In genomic region chr8:110718969-110719670, GRCm38 (mm10) we compare ENCODE assay signal across 8 mouse cellular contexts. TPM values are rescaled to one million over a fixed set of nuclear protein-coding genes. Genes with fewer than 3 reads are reported as not detected.
DNase-seq lines count a peak whose midpoint lies in the region; ATAC-seq lines count a peak whose summit lies in the region.

No protein-coding gene starts in this region.

- H3K36me3 ChIP-seq in heart, embryonic 12.5 days: no peaks in the 10 kb centered on the region
- H3K36me3 ChIP-seq in kidney, embryonic 14.5 days (ENCODE audit: control insufficient read depth, insufficient read depth, low read length): 0 out of 2 replicates have a peak, but pooled peaks cover 4% of the 10 kb centered on the region

- no peak overlapping the region for H3K4me2 ChIP-seq in heart, embryonic 12.5 days
- H3K4me2 ChIP-seq in kidney, embryonic 14.5 days (replicated peaks; ENCODE audit: low read depth, low read length): no peak overlapping the region

- ATAC-seq in heart, embryonic 12.5 days (ENCODE audit: insufficient number of reproducible peaks, low FRiP score): no peak
- ATAC-seq in kidney, embryonic 14.5 days (ENCODE audit: low FRiP score, low TSS enrichment): no peak

- H3K9me3 ChIP-seq in heart, embryonic 12.5 days (replicated peaks): no peaks in the 10 kb centered on the region
- H3K9me3 ChIP-seq in kidney, embryonic 14.5 days (ENCODE audit: control insufficient read depth, low read length): no peaks in the 10 kb centered on the region

- 46% methylated on average over 12 of the region's 12 CpGs for WGBS in heart, embryonic 12.5 days
- 24% methylated on average over 12 of the region's 12 CpGs for WGBS in kidney, embryonic 14.5 days

- DNase-seq in adrenal gland, adult (ENCODE audit: inconsistent age in 2 of 2, low spot score in 1 of 2): peak; percentile 47 to 67
- DNase-seq in adrenal gland, postnatal 4 days (ENCODE audit: low spot score in 2 of 2): no peak
- peak; percentile 52 for DNase-seq in right cerebral cortex, postnatal 14 days
- no peak for DNase-seq in right cerebral cortex, postnatal 36 days (ENCODE audit: low spot score in 2 of 2)
- peak; percentile 84 to 95 for DNase-seq in lung, postnatal 4 days
- DNase-seq in natural killer cell, adult 2 months (ENCODE audit: low spot score in 2 of 2): no peak

- H3K9ac ChIP-seq in heart, embryonic 12.5 days: 0 out of 2 replicates have a peak overlapping the region, but pooled peaks have one; percentile 18
- no peak overlapping the region for H3K9ac ChIP-seq in kidney, embryonic 14.5 days (ENCODE audit: low read depth, low read length)

- H3K4me1 ChIP-seq in heart, embryonic 12.5 days (replicated peaks): peaks cover 85% of the 10 kb centered on the region
- H3K4me1 ChIP-seq in kidney, embryonic 14.5 days (ENCODE audit: control insufficient read depth, insufficient read depth, low read length): peaks cover 74% of the 10 kb centered on the region

- H3K4me3 ChIP-seq in heart, embryonic 12.5 days: no peak overlapping the region
- H3K4me3 ChIP-seq in kidney, embryonic 14.5 days (ENCODE audit: low read length): no peak overlapping the region

- H3K27ac ChIP-seq in heart, embryonic 12.5 days (ENCODE audit: poor library complexity, severe bottlenecking): 0 out of 2 replicates have a peak overlapping the region, but pooled peaks have one; percentile 20
- peak overlapping the region; percentile 55 for H3K27ac ChIP-seq in kidney, embryonic 14.5 days (ENCODE audit: low read depth, low read length)

- H3K27me3 ChIP-seq in heart, embryonic 12.5 days (replicated peaks): no peaks in the 10 kb centered on the region
- H3K27me3 ChIP-seq in kidney, embryonic 14.5 days (ENCODE audit: control insufficient read depth, insufficient read depth, low read length): no peaks in the 10 kb centered on the region

RNA-seq across cellular contexts. Expression of gene Mtss1l, which starts 2.2 kb away (rescaled TPM):
- total RNA-seq in adrenal gland, postnatal 4 days (2021): 10 to 100 TPM; 51.6 to 53.3 TPM
- 12.9 and 14.3 TPM in 2 replicates for polyA plus RNA-seq in heart, embryonic 12.5 days (2016; fragmentation: Nextera tagmentation; extraction: Ambion mirVana)
- 11.2 and 11.4 TPM in 2 replicates for polyA plus RNA-seq in kidney, embryonic 14.5 days (2014; fragmentation: Nextera tagmentation; extraction: Ambion mirVana)

Comparison
In these comparisons a context has a peak if more than half of its experiments do, and no peak if none do; other contexts are left out.
1. DNase-seq: peak in adrenal gland, adult (2 of 2), right cerebral cortex, postnatal 14 days (single experiment) and lung, postnatal 4 days (2 of 2); none in adrenal gland, postnatal 4 days (0 of 2), right cerebral cortex, postnatal 36 days (0 of 2) and natural killer cell, adult 2 months (0 of 2).